Mouse (Mus musculus) thymus, adult 2 months (tissue): ENCODE measurements around the gene Mettl3.

Experiments used
- CTCF ChIP-seq: fragments of 200-500 bp; IDR thresholded peaks from 2 replicates; pipeline ENCODE4 v1.5.1; 2012; ENCODE audit warnings: mild to moderate bottlenecking, control low read depth, low read length, moderate library complexity, borderline replicate concordance; ENCODE audit not compliant: control insufficient read depth, poor library complexity, insufficient read depth; ENCODE audit errors: extremely low read depth
- POLR2A ChIP-seq: fragments of 200-500 bp; IDR thresholded peaks from 2 replicates; pipeline ENCODE4 v1.6.1; 2012; ENCODE audit warnings: mild to moderate bottlenecking, low read length, control low read depth, moderate library complexity; ENCODE audit not compliant: control insufficient read depth, poor library complexity, insufficient read depth; ENCODE audit errors: extremely low read depth

DNA sequence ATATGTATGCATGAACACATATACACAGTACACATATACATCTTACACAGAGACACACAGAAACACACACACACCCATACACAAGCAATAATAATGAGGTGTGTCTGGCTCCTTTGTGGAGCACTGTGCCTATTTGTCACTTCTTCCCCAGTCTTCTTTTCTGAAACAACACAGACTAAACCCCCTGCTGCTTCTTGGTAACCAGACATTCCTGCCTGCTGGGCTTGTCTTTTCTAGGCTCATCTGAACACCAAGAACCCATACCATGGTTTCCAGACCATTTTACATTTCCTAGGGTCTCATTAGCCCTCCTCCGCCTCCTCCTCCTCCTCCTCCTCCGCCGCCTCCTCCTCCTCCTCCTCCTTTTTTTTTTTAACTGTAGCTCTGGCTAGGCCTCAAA is 27.2 kb upstream of the Mettl3 start:
- TF ChIP-seq POLR2A (no peak), CTCF (no peak)
